In genomic region chr11:70280441-70280840, GRCm38 (mm10) we compare ENCODE assay signal across 9 mouse cellular contexts. TPM values are rescaled to one million over a fixed set of nuclear protein-coding genes. Genes with fewer than 3 reads are reported as not detected.
DNase-seq lines count a peak whose midpoint lies in the region; ATAC-seq and TF ChIP-seq lines count a peak whose summit lies in the region.
"Had no signal": no experiment of that assay in that cellular context is flagged by ENCODE, and none has a peak within 500 bp of the region (broad histone marks: within the 10 kb centered on the region; RNA-seq: fewer than 3 reads in every experiment).

No protein-coding gene starts in this region.

- no peak overlapping the region for H3K4me2 ChIP-seq in kidney, embryonic 15.5 days
- H3K4me2 ChIP-seq in kidney, embryonic 16.5 days (replicated peaks; ENCODE audit: low read depth, low read length): no peak overlapping the region
- no peak overlapping the region for H3K4me2 ChIP-seq in lung, embryonic 16.5 days (ENCODE audit: low read depth, low read length)

- no peak for ATAC-seq in kidney, embryonic 15.5 days (replicated peaks; ENCODE audit: low FRiP score)
- ATAC-seq in kidney, embryonic 16.5 days (ENCODE audit: low FRiP score, low TSS enrichment): no peak
- ATAC-seq in CD4-positive, CD25-positive, alpha-beta regulatory T cell, adult 4 months: peak; percentile 84
- ATAC-seq in lung, embryonic 16.5 days (ENCODE audit: low read depth): peak; percentile 90

- TF ChIP-seq CTCF in brain, embryonic 14.5 days (IDR thresholded peaks at IDR 0.05; ENCODE audit: borderline replicate concordance, extremely low read depth, insufficient read depth, insufficient read length): no peak

- no peak overlapping the region for H3K4me3 ChIP-seq in kidney, embryonic 15.5 days (replicated peaks)
- no peak overlapping the region for H3K4me3 ChIP-seq in kidney, embryonic 16.5 days (ENCODE audit: low read length)
- H3K4me3 ChIP-seq in lung, embryonic 16.5 days (ENCODE audit: low read length): no peak overlapping the region

- H3K36me3 ChIP-seq in kidney, embryonic 15.5 days: no peaks in the 10 kb centered on the region
- no peaks in the 10 kb centered on the region for H3K36me3 ChIP-seq in kidney, embryonic 16.5 days (ENCODE audit: insufficient read depth, low read length)
- H3K36me3 ChIP-seq in lung, embryonic 16.5 days (ENCODE audit: control insufficient read depth, insufficient read depth, low read length): no peaks in the 10 kb centered on the region

- peaks cover 8% of the 10 kb centered on the region; the same call in 1 of the 2 replicates for H3K4me1 ChIP-seq in kidney, embryonic 15.5 days
- H3K4me1 ChIP-seq in kidney, embryonic 16.5 days (ENCODE audit: insufficient read depth, low read length): peaks cover 5% of the 10 kb centered on the region; the same call in 1 of the 2 replicates
- peaks cover 5% of the 10 kb centered on the region for H3K4me1 ChIP-seq in lung, embryonic 16.5 days (replicated peaks; ENCODE audit: control insufficient read depth, insufficient read depth, low read length)

- H3K9ac ChIP-seq in kidney, embryonic 15.5 days: no peak overlapping the region
- no peak overlapping the region for H3K9ac ChIP-seq in kidney, embryonic 16.5 days (replicated peaks; ENCODE audit: low read length)
- H3K9ac ChIP-seq in lung, embryonic 16.5 days (ENCODE audit: low read length): no peak overlapping the region

- DNase-seq in brain, embryonic 14.5 days (ENCODE audit: low read depth): peak; percentile 33
- DNase-seq in ovary, postnatal 36 days (ENCODE audit: low spot score): no peak
- DNase-seq in frontal cortex, postnatal 14 days (ENCODE audit: low spot score in 2 of 2): no peak

- 0 out of 2 replicates have a peak overlapping the region, but pooled peaks have one; percentile 3 for H3K27ac ChIP-seq in kidney, embryonic 15.5 days
- H3K27ac ChIP-seq in kidney, embryonic 16.5 days (ENCODE audit: low read length): no peak overlapping the region
- H3K27ac ChIP-seq in lung, embryonic 16.5 days (ENCODE audit: low read length): peak overlapping the region; percentile 73

- no peaks in the 10 kb centered on the region for H3K27me3 ChIP-seq in kidney, embryonic 15.5 days
- no peaks in the 10 kb centered on the region for H3K27me3 ChIP-seq in kidney, embryonic 16.5 days (ENCODE audit: insufficient read depth, low read length)
- H3K27me3 ChIP-seq in lung, embryonic 16.5 days (ENCODE audit: control insufficient read depth, insufficient read depth, low read depth, low read length): no peaks in the 10 kb centered on the region

- no peak for TF ChIP-seq POLR2A in brain, embryonic 14.5 days (IDR thresholded peaks at IDR 0.05; ENCODE audit: borderline replicate concordance, extremely low read depth, insufficient read depth, insufficient read length, poor library complexity, severe bottlenecking)

- WGBS in kidney, embryonic 15.5 days: 58% methylated on average over 3 of the region's 3 CpGs
- WGBS in kidney, embryonic 16.5 days: 62% methylated on average over 3 of the region's 3 CpGs
- WGBS in lung, embryonic 16.5 days: 31% methylated on average over 3 of the region's 3 CpGs

- H3K9me3 ChIP-seq in kidney, embryonic 15.5 days (replicated peaks): no peaks in the 10 kb centered on the region
- no peaks in the 10 kb centered on the region for H3K9me3 ChIP-seq in kidney, embryonic 16.5 days (ENCODE audit: low read length)
- H3K9me3 ChIP-seq in lung, embryonic 16.5 days (ENCODE audit: control insufficient read depth, low read length): no peaks in the 10 kb centered on the region

RNA-seq across cellular contexts. Expression of gene Alox12, which starts 25.3 kb away (rescaled TPM):
- polyA plus RNA-seq in kidney, embryonic 15.5 days (2015; fragmentation: Nextera tagmentation; extraction: Ambion mirVana): 5.5 and 6.2 TPM in 2 replicates
- 6.5 and 6.9 TPM in 2 replicates for polyA plus RNA-seq in kidney, embryonic 16.5 days (2015; fragmentation: Nextera tagmentation; extraction: Ambion mirVana)
- polyA plus RNA-seq in CD4-positive, CD25-positive, alpha-beta regulatory T cell, adult 4 months (2017; shearing (Covaris generic)): under 1 TPM in 1 of 2 experiments, not detected in 1; 0.31 TPM
- 0.78 and 1.6 TPM in 2 replicates for polyA plus RNA-seq in brain, embryonic 14.5 days (2012; rRNA removed)
- 6.9 and 7.8 TPM in 2 replicates for polyA plus RNA-seq in lung, embryonic 16.5 days (2015; fragmentation: Nextera tagmentation; extraction: Ambion mirVana)

RNA-seq across cellular contexts. Expression of gene Rnasek, which starts 40.8 kb away (rescaled TPM):
- 203 and 212 TPM in 2 replicates for polyA plus RNA-seq in kidney, embryonic 15.5 days (2015; fragmentation: Nextera tagmentation; extraction: Ambion mirVana)
- 235 and 255 TPM in 2 replicates for polyA plus RNA-seq in kidney, embryonic 16.5 days (2015; fragmentation: Nextera tagmentation; extraction: Ambion mirVana)
- polyA plus RNA-seq in CD4-positive, CD25-positive, alpha-beta regulatory T cell, adult 4 months (2017; shearing (Covaris generic)): 100 to 1,000 TPM; 218 TPM
- 106 and 125 TPM in 2 replicates for polyA plus RNA-seq in brain, embryonic 14.5 days (2012; rRNA removed)
- 249 and 250 TPM in 2 replicates for polyA plus RNA-seq in lung, embryonic 16.5 days (2015; fragmentation: Nextera tagmentation; extraction: Ambion mirVana)

RNA-seq across cellular contexts. Expression of gene Gm21988, which starts 40.8 kb away (rescaled TPM):
- 10.4 and 13.0 TPM in 2 replicates for polyA plus RNA-seq in kidney, embryonic 15.5 days (2015; fragmentation: Nextera tagmentation; extraction: Ambion mirVana)
- polyA plus RNA-seq in kidney, embryonic 16.5 days (2015; fragmentation: Nextera tagmentation; extraction: Ambion mirVana): 10.5 and 11.5 TPM in 2 replicates
- 1 to 10 TPM; 3.3 to 5.3 TPM for polyA plus RNA-seq in CD4-positive, CD25-positive, alpha-beta regulatory T cell, adult 4 months (2017; shearing (Covaris generic))
- polyA plus RNA-seq in brain, embryonic 14.5 days (2012; rRNA removed): 14.8 and 18.0 TPM in 2 replicates
- 10.3 and 10.7 TPM in 2 replicates for polyA plus RNA-seq in lung, embryonic 16.5 days (2015; fragmentation: Nextera tagmentation; extraction: Ambion mirVana)

RNA-seq across cellular contexts. Expression of gene Alox12e, which starts 42.0 kb away (rescaled TPM):
- polyA plus RNA-seq in kidney, embryonic 15.5 days (2015; fragmentation: Nextera tagmentation; extraction: Ambion mirVana): not detected in 2 replicates
- 0.07 and 0.09 TPM in 2 replicates for polyA plus RNA-seq in kidney, embryonic 16.5 days (2015; fragmentation: Nextera tagmentation; extraction: Ambion mirVana)
- not detected for polyA plus RNA-seq in CD4-positive, CD25-positive, alpha-beta regulatory T cell, adult 4 months (2017; shearing (Covaris generic))
- not detected in 2 replicates for polyA plus RNA-seq in brain, embryonic 14.5 days (2012; rRNA removed)
- 0.35 and 1.1 TPM in 2 replicates for polyA plus RNA-seq in lung, embryonic 16.5 days (2015; fragmentation: Nextera tagmentation; extraction: Ambion mirVana)
- polyA plus RNA-seq: hindbrain, embryonic 11.5 days; limb, embryonic 11.5 days had no signal

RNA-seq across cellular contexts. Expression of gene 0610010K14Rik, which starts 42.7 kb away (rescaled TPM):
- 178 and 179 TPM in 2 replicates for polyA plus RNA-seq in kidney, embryonic 15.5 days (2015; fragmentation: Nextera tagmentation; extraction: Ambion mirVana)
- 170 and 173 TPM in 2 replicates for polyA plus RNA-seq in kidney, embryonic 16.5 days (2015; fragmentation: Nextera tagmentation; extraction: Ambion mirVana)
- 100 to 1,000 TPM; 123 to 141 TPM for polyA plus RNA-seq in CD4-positive, CD25-positive, alpha-beta regulatory T cell, adult 4 months (2017; shearing (Covaris generic))
- polyA plus RNA-seq in brain, embryonic 14.5 days (2012; rRNA removed): 153 and 207 TPM in 2 replicates
- polyA plus RNA-seq in lung, embryonic 16.5 days (2015; fragmentation: Nextera tagmentation; extraction: Ambion mirVana): 163 and 167 TPM in 2 replicates

Comparison
In these comparisons a context has a peak if more than half of its experiments do, and no peak if none do; other contexts are left out.
1. ATAC-seq: peak in CD4-positive, CD25-positive, alpha-beta regulatory T cell, adult 4 months (single experiment) and lung, embryonic 16.5 days (single experiment); none in kidney, embryonic 15.5 days (single experiment) and kidney, embryonic 16.5 days (single experiment).